Mouse (Mus musculus): Measurements from ENCODE around the gene Cts8. TPM values are rescaled to one million over a fixed set of nuclear protein-coding genes. Genes with fewer than 3 reads are reported as not detected.

The Cts8 gene
- not detected in 2 replicates for polyA plus RNA-seq (2012; rRNA removed)

GRCm38 (mm10) chr13:61255258-61255657 lies at the start of gene Cts8:
Gene Cts8 (minus strand): TSS chr13:61255358.
- no peak for DNase-seq
- H3K4me1 ChIP-seq (ENCODE audit: control insufficient read depth, insufficient read depth, low read length), result no peaks in the 10 kb centered on the region
- H3K27me3 ChIP-seq (ENCODE audit: control insufficient read depth, insufficient read depth, low read length), result no peaks in the 10 kb centered on the region
- TF ChIP-seq CTCF (IDR thresholded peaks at IDR 0.05; ENCODE audit: borderline replicate concordance, insufficient read depth, low read depth, low read length), result no peak
- no peak for TF ChIP-seq POLR2A (IDR thresholded peaks at IDR 0.05; ENCODE audit: borderline replicate concordance, insufficient read depth, low read length)
- 90% methylated on average over 2 of the region's 2 CpGs for WGBS
- no peak within 1 kb of the TSS for H3K27ac ChIP-seq (ENCODE audit: insufficient read depth, low read length)
- H3K4me3 ChIP-seq (replicated peaks; ENCODE audit: insufficient read depth, low read depth, low read length), result no peak within 1 kb of the TSS

DNA sequence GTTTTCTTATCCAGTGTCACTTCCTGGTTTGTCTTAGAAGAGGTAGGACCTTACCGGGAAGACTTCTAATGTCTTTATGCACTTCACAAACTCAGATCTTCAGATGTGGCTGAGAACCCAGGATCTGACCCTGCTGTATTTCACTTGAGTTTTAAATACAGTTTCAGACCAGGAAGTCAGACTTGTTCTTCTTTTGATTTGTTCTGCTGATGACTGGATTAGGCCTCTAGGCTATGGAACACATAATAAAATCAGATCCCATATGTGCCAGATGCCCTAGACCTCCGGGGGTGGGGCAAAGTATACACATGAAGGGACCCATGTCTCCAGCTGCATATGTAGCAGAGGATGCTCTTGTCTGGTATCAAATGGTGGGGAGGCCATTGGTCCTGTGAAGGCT lies 33.6 kb upstream of the Cts8 start, which contains the start of gene Gm49398:
Gm49398 (minus strand) TSS at position 101 of the 400 bp plus-strand sequence.
- Histone ChIP-seq H3K27me3 (ENCODE audit: control insufficient read depth, insufficient read depth, low read length) (no peaks in the 10 kb centered on the region), H3K4me1 (ENCODE audit: control insufficient read depth, insufficient read depth, low read length) (no peaks in the 10 kb centered on the region), H3K4me3 (replicated peaks; ENCODE audit: insufficient read depth, low read depth, low read length) (no peak within 1 kb of the TSS), H3K27ac (ENCODE audit: insufficient read depth, low read length) (no peak within 1 kb of the TSS)
- WGBS, result 79% methylated on average over 2 of the region's 2 CpGs
- TF ChIP-seq CTCF (IDR thresholded peaks at IDR 0.05; ENCODE audit: borderline replicate concordance, insufficient read depth, low read depth, low read length) (no peak), POLR2A (IDR thresholded peaks at IDR 0.05; ENCODE audit: borderline replicate concordance, insufficient read depth, low read length) (no peak)
- no peak for DNase-seq

GRCm38 (mm10) chr13:61241076-61241947 lies 13.8 kb downstream of the Cts8 start:
- no peaks in the 10 kb centered on the region for H3K4me1 ChIP-seq (ENCODE audit: control insufficient read depth, insufficient read depth, low read length)
- DNase-seq, result no peak
- WGBS, result 62% methylated on average over 13 of the region's 13 CpGs
- no peak overlapping the region for H3K27ac ChIP-seq (ENCODE audit: insufficient read depth, low read length)
- H3K4me3 ChIP-seq (replicated peaks; ENCODE audit: insufficient read depth, low read depth, low read length), result no peak overlapping the region
- H3K27me3 ChIP-seq (ENCODE audit: control insufficient read depth, insufficient read depth, low read length), result no peaks in the 10 kb centered on the region
- TF ChIP-seq POLR2A (IDR thresholded peaks at IDR 0.05; ENCODE audit: borderline replicate concordance, insufficient read depth, low read length), result no peak
- 0 out of 2 replicates have a peak, but pooled peaks have one; percentile 16 for TF ChIP-seq CTCF (IDR thresholded peaks at IDR 0.05; ENCODE audit: borderline replicate concordance, insufficient read depth, low read depth, low read length)

GRCm38 (mm10) chr13:61203310-61203709 lies 51.8 kb downstream of the Cts8 start, which contains the start of gene Cts6:
Gene Cts6 (minus strand): TSS chr13:61203410.
- TF ChIP-seq CTCF (IDR thresholded peaks at IDR 0.05; ENCODE audit: borderline replicate concordance, insufficient read depth, low read depth, low read length), result no peak
- no peak for TF ChIP-seq POLR2A (IDR thresholded peaks at IDR 0.05; ENCODE audit: borderline replicate concordance, insufficient read depth, low read length)
- H3K4me1 ChIP-seq (ENCODE audit: control insufficient read depth, insufficient read depth, low read length), result no peaks in the 10 kb centered on the region
- no peaks in the 10 kb centered on the region for H3K27me3 ChIP-seq (ENCODE audit: control insufficient read depth, insufficient read depth, low read length)
- H3K4me3 ChIP-seq (replicated peaks; ENCODE audit: insufficient read depth, low read depth, low read length), result no peak within 1 kb of the TSS
- no peak within 1 kb of the TSS for H3K27ac ChIP-seq (ENCODE audit: insufficient read depth, low read length)
- 79% methylated on average over 3 of the region's 3 CpGs for WGBS
- no peak for DNase-seq

Other genes with a start within 250 kb of the Cts8 start
- 0.11 TPM in 1 of 2 replicates, not detected in the other for gene Ctsj, start 249.4 kb downstream of the Cts8 start, polyA plus RNA-seq (2012; rRNA removed)
- gene Ctsq, start 214.7 kb downstream of the Cts8 start, polyA plus RNA-seq (2012; rRNA removed), result not detected in 2 replicates
- gene Ctsr, start 91.1 kb downstream of the Cts8 start, polyA plus RNA-seq (2012; rRNA removed), result not detected in 2 replicates
- gene Cts6, start 51.9 kb downstream of the Cts8 start, polyA plus RNA-seq (2012; rRNA removed), result not detected in 2 replicates
- gene Gm49398, start 33.5 kb upstream of the Cts8 start, polyA plus RNA-seq (2012; rRNA removed), result not detected in 2 replicates
- not detected in 2 replicates for gene Cts7, start 102.8 kb upstream of the Cts8 start, polyA plus RNA-seq (2012; rRNA removed)

Measured in cerebellum, adult 2 months (tissue).